8 mouse cellular contexts compared by ENCODE assay signal in the genomic region with DNA sequence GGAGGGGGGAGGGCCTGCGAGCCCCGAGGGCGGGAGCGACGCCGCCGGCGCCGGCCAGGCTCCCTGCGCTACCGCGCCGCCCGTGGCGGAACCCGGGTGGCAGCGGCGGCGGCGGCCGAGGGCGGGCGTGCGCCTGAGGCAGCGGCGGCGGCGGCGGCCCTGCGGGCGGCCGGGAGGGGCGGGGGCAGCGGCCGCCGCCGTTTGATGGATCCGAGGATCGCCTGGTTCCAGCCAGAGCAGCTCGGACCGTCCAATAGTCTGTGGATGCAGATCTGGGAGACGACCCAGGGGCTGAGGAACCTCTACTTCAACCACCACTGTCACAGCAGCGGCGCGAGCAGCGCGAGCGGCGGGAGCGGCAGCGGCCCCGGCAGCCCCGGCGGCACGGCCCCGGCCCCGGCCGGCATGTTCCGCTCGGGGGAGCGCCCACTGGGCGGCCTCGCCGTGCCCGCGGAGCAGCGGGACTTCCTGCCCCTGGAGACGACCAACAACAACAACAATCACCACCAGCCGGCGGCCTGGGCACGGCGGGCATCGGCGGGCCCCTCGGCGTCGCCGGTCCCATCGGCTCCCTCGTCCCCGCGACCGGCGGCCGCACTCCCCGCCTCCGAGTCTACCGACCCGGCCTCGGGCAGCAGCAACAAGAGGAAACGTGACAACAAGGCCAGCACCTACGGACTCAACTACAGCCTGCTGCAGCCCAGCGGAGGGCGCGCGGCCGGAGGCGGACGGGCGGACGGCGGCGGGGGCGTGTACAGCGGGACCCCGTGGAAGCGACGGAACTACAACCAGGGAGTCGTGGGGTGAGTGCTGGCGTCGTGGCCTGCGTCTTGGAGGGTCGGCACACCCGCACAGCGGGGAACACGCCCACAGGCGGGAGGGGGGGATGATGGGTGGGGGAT. TPM values are rescaled to one million over a fixed set of nuclear protein-coding genes. Genes with fewer than 3 reads are reported as not detected.
DNase-seq lines count a peak whose midpoint lies in the region; ATAC-seq lines count a peak whose summit lies in the region.

No protein-coding gene starts in this region.

- peak; percentile 54 for DNase-seq in NIH3T3 (ENCODE audit: low read depth)
- DNase-seq in cerebellum, adult 8-10 months = peak; percentile 54
- peak; percentile 41 to 48 for DNase-seq in frontal cortex, postnatal 10 days (ENCODE audit: low spot score in 2 of 2)
- peak; percentile 27 to 30 for DNase-seq in layer of hippocampus, postnatal 36 days
- peak; percentile 64 for DNase-seq in retina, postnatal 1 day
- DNase-seq in thymus, postnatal 4 days = peak; percentile 67

- H3K27ac ChIP-seq in hindbrain, embryonic 12.5 days = peak overlapping the region; percentile 97
- H3K27ac ChIP-seq in macrophage = no peak overlapping the region

- WGBS in hindbrain, embryonic 12.5 days = under 1% methylated on average over 89 of the region's 117 CpGs
- 2% methylated on average over 117 of the region's 117 CpGs for WGBS in macrophage (ENCODE audit: missing documents)

- H3K9me3 ChIP-seq in hindbrain, embryonic 12.5 days (replicated peaks) = no peaks in the 10 kb centered on the region

- H3K79me2 ChIP-seq in macrophage (ENCODE audit: inconsistent target) = peaks cover 47% of the 10 kb centered on the region

- peak overlapping the region; percentile 94 for H3K4me2 ChIP-seq in hindbrain, embryonic 12.5 days (replicated peaks)

- peaks cover 37% of the 10 kb centered on the region for H3K4me1 ChIP-seq in hindbrain, embryonic 12.5 days

- ATAC-seq in hindbrain, embryonic 12.5 days (ENCODE audit: low FRiP score) = peak; percentile 75

- peak overlapping the region; percentile 87 for H3K9ac ChIP-seq in hindbrain, embryonic 12.5 days

- no peaks in the 10 kb centered on the region for H3K36me3 ChIP-seq in hindbrain, embryonic 12.5 days
- no peaks in the 10 kb centered on the region for H3K36me3 ChIP-seq in macrophage (ENCODE audit: inconsistent target)

- no peaks in the 10 kb centered on the region for H3K27me3 ChIP-seq in hindbrain, embryonic 12.5 days

- H3K4me3 ChIP-seq in hindbrain, embryonic 12.5 days = peak overlapping the region; percentile 92
- peak overlapping the region; percentile 26 for H3K4me3 ChIP-seq in macrophage (ENCODE audit: inconsistent target)

RNA-seq across cellular contexts. Expression of a gene that starts 0.9 kb away (rescaled TPM):
- 12.7 and 14.6 TPM in 2 replicates for polyA plus RNA-seq in hindbrain, embryonic 12.5 days (2016; fragmentation: Nextera tagmentation; extraction: Ambion mirVana)
- 10 to 100 TPM; 38.4 to 40.2 TPM for total RNA-seq in layer of hippocampus, postnatal 36 days (2021)
- total RNA-seq in macrophage (2018; cell fraction: chromatin; rRNA removed) = 10 to 100 TPM; 11.4 to 60.4 (median 38.2) TPM
- total RNA-seq in macrophage (2018; cell fraction: cytosol; rRNA removed) = 10 to 100 TPM; 14.4 to 29.1 (median 21.2) TPM
- total RNA-seq in macrophage (2018; cell fraction: nucleus; rRNA removed) = 10 to 100 TPM; 13.6 to 62.3 (median 28.9) TPM
- 18.2 to 27.6 TPM (median 20.6 TPM) in 3 replicates for polyA plus RNA-seq in macrophage (2018)
